Mouse (Mus musculus) mouse embryonic stem cell (cell line): ENCODE measurements around the gene Gpr19.

Experiments used
- in situ Hi-C, 2 experiments: fragments of 300-500 bp; cut with MboI; formaldehyde crosslinking; loops; 1 replicate in 1 of 2; 3 replicates in 1 of 2; pipeline ENCODE4 v1.14.3; 2019 to 2020; ENCODE audit warnings: low sequenced_read_pairs in 2 of 2, low pct_unique_long_range_greater_than_20kb in 1 of 2, mixed read lengths in 1 of 2; ENCODE audit not compliant: unreplicated experiment in 1 of 2

Gene Gpr19

GRCm38 (mm10) chr6:134896570-134897436 lies 1.6 kb downstream of the Gpr19 start:
- in situ Hi-C loops, result no loop called here

DNA sequence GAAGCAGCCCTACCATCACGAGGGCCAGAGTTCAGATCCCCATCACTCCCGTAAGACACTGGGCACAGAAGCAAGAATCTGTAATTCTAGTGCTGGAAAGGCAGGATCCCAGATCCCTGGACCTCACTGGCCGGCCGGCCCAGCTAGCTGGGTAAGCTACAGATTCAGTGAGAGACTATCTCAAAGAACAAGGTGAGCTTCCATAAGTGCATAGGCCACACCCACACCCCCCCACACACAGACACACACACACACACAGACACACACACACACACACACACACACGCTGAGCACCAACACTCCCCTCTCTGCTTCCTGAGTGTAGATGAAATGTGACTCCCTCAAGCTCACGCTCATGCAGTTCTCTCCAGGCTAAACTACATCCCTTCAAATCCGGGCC lies 7.9 kb downstream of the Gpr19 start:
- in situ Hi-C loops, result no loop called here

DNA sequence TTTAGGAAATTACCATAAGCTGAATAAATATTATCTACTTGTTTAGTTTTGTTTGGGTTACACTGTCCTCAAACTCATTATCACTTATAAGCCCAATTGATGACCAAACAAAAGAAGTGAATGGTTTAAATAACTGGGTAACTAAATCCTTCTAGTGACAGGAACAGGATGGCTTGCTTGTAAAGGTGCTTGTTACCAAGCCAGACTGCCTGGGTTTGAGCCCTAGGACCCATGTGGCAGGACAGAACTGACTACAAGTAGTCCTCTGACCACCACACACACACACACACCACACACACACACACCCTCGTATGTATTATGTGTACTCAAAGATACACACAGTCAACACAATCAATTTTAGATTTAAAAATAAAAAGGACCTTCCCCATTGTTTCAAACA lies 8.6 kb downstream of the Gpr19 start:
- in situ Hi-C loops, result no loop called here

DNA sequence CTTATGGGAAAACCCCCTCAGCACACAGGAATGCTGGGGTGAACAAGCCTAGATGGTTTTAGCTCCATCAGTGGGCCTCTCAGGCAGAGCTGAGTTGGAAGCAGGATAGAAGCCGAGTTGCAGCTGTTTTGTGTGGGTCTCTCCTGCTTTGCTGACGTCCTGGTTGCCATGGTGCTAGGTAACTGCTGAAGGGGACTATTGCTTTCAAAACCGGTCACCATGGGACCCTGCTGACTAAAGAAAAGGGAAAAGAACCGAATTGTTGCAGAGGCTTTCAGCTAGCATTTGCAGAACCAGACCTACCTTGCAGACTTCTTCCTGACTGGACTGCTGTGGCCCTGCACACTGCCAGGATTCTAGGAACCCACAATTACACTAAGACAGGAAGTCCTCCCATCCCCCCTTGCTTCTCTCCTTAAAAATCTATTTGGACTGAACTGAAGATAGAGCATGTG lies 9.8 kb downstream of the Gpr19 start:
- in situ Hi-C loops, result no loop called here

GRCm38 (mm10) chr6:134887711-134888449 lies 10.5 kb downstream of the Gpr19 start:
- in situ Hi-C loops, result no loop called here

DNA sequence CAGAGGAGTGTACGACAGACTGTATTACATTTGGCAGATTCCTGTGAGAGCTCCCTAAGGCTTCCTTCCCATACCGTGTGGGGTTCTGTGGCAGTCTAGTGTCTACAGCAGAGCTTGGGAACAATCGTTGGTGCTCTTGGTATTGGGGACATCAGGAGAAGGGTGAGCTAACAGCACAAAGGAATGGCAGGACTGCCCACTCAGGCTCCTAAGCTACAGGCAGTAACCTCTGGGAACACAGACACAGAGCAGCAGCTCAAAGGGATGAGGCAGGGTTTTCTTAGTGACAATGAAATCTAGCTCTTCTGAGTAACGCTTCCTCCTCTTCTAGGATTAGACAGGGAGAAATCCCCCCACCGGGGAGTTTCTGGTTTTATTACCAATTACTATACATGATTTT lies 11.4 kb downstream of the Gpr19 start:
- in situ Hi-C loops, result no loop called here

- in situ Hi-C loops, result no loop called here
Observed at GRCm38 (mm10) chr6:134886475-134886874, 11.9 kb downstream of the Gpr19 start.

- in situ Hi-C loops, result no loop called here
Observed at GRCm38 (mm10) chr6:134885515-134885914, 12.9 kb downstream of the Gpr19 start.

DNA sequence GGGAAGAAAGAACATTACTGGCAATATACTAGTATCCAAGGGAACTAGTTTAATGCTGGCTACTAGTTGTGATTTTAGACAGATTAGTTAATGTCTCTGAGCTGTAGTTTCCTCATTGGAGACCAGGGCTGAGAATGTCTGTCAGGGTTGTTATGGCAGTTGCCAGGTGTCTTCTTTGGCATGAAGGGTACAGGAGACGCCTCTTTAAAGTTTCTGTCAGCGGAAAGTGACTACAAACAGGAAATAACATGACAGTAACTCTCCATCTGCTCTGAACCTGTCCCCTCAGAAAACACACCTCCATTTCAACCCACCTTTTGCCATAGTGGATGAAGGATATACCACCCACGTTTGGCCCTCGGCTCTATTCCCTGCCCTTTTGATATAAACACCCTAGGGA lies 14.7 kb downstream of the Gpr19 start:
- in situ Hi-C loops, result no loop called here

GRCm38 (mm10) chr6:134880046-134880445 lies 18.3 kb downstream of the Gpr19 start:
- in situ Hi-C loops, result no loop called here

DNA sequence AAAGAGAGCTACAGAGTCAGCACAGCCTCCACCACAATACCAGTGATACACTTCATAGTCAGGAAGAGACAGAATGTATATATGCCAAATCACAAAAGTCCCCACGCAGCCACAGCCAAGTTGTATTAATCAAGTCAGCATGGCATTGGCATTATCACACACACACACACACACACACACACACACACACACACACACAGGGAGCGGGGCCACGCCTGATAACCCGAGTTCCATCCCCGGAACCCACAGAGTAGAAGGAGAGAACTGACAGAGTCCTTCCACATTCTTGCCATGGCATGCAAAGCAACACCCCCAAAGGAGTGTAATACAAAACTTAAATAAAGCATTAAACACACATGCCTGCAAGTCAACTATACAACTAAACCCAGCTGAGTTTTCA lies 18.8 kb downstream of the Gpr19 start:
- in situ Hi-C loops, result no loop called here

DNA sequence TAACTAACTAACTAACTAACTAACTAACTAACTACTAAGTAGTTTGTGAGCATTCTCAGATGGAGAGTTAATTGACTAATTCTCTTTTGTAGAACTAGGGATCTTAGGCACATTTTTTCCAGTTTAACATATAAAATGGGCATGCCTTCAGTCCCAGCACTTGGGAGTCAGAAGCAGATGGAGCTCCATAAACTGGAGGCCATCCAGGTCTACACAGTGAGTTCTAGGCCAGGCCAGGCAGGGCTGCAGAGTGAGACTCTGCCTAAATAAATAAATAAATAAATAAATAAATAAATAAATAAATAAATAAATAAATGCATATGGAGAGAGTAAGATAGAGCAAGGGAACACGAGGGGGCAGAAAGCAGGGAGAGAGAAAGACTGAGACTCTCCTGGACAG lies 20.5 kb downstream of the Gpr19 start:
- in situ Hi-C loops, result no loop called here

- in situ Hi-C loops, result no loop called here
Observed at GRCm38 (mm10) chr6:134877276-134877675, 21.1 kb downstream of the Gpr19 start.

- in situ Hi-C loops, result no loop called here
Observed at GRCm38 (mm10) chr6:134876795-134877194, 21.6 kb downstream of the Gpr19 start.

DNA sequence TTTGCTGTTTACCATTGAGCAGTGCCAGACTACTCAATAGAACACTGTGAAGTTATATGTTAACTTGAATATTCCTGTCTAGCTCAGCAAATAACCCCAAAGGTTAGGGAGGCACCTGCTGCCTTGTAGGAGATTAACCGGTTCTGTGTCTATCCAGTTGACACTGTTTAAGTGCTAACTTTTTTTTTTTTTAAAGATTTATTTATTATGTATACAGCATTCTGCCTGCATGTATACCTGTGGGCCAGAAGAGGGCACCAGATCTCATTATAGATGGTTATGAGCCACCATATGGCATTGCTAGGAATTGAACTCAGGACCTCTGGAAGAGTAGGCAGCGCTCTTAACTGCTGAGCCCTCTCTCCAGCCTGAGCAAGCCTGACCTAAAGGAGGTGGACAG lies 25.4 kb downstream of the Gpr19 start:
- in situ Hi-C loops, result loop anchor here (5.0 kb wide), 1 partner anchor 74 kb away; no protein-coding TSS in a partner anchor

DNA sequence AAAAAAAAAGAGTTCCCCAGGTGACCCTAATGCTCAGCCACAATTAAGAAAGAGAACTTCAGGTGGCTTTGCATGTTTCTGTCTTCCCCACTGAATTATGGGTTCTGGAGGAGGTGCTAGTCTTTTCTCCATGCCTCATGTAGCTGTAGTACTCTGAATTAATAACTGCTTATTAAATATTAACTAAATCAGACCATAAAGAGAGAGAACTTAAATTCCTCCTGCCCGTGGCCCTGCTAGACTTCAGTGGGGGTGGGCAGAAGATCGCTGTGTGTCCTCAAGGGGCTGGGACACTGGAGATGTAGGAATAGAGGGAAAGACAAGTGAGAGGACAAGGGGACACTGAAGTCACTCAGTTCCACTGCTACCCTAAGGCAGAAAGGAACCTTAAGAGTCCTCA lies 26.1 kb downstream of the Gpr19 start:
- in situ Hi-C loops, result loop anchor here (5.0 kb wide), 1 partner anchor 75 kb away; no protein-coding TSS in a partner anchor

DNA sequence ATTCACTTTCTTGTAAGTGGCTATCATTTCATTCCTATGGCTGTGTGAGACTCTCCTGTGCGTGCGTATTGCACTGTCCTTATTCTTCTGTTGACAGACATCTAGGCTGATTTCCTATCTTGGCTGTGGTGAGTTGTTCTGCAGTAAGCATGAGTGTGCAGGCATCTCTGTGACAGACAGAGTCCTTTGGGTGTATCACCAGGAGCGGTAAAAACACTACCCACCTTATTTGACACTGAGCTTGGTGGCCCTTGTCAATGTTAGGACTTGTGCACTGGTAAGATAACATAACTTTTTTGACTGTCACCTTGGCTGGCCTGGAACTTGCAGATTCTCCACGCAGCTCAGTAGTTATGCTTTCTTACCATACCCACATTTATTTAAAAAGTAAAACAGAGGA lies 27.5 kb downstream of the Gpr19 start:
- in situ Hi-C loops, result loop anchor here (5.0 kb wide), 1 partner anchor 76 kb away; no protein-coding TSS in a partner anchor

GRCm38 (mm10) chr6:134870209-134870742 lies 28.1 kb downstream of the Gpr19 start:
- in situ Hi-C loops, result loop anchor here (5.0 kb wide), 1 partner anchor 77 kb away; no protein-coding TSS in a partner anchor

GRCm38 (mm10) chr6:134867325-134867724 lies 31.1 kb downstream of the Gpr19 start:
- in situ Hi-C loops, result no loop called here
